Mouse (Mus musculus) adrenal gland, adult 10 weeks (tissue): ENCODE data around the gene Intu. TPM values are rescaled to one million over a fixed set of nuclear protein-coding genes. Genes with fewer than 3 reads are reported as not detected.

Experiments used
- polyA plus RNA-seq: library from polyadenylated mRNA; stranded (reverse); fragments of 350-450 nt; fragmentation: Illumina TruSeq; extraction: RNeasy Lipid Tissue Mini Kit (QIAGEN cat#74804); gene quantifications from one replicate; pipeline ENCODE4 v1.2.3, GENCODE M21; 2014; ENCODE audit warnings: low read depth, low replicate concordance

Gene Intu
- polyA plus RNA-seq = 6.8 TPM

DNA sequence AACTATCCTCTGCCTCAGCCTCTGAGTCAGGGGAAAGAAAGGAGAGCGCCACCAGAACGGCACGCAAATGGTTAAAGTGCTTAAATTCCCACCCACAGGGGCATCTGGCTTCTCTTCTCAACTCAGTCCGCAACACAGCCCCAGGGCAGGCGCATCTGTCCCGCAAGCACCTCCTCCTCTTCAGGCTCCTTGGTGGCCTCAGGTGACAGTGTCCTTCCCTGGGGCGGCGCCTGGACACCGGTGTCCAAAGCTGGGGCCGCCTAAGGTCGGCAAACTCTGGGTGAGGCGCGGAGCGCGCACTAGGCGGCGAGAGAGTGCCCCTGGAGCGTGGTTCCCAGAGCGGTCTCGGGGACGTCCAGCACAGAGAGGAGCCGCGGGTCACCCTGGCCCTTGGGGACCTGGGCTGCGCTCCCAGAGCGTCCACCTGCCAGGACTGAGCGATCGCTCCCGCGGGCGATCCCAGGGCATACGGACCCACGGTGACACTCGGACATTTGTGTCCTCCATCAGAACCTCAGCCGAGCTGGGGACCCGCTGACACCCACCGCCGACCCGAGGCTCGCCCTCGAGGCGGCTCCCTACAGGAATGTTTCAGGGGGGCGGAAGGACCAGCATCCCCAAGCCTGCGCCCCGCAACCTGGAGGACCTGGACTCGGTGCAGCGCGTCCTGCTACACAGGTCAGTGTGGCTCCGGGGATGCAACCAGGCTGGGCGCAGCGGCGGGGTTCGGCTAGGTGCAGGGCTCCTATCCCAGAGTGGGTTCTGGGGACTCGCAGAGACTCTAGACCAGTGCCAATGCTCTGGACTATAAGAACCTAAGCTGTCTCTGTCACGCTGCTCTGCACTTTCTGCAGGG is at the start of gene Intu:
Gene Intu (plus strand): TSS at position 1 of the 856 bp plus-strand sequence.

DNA sequence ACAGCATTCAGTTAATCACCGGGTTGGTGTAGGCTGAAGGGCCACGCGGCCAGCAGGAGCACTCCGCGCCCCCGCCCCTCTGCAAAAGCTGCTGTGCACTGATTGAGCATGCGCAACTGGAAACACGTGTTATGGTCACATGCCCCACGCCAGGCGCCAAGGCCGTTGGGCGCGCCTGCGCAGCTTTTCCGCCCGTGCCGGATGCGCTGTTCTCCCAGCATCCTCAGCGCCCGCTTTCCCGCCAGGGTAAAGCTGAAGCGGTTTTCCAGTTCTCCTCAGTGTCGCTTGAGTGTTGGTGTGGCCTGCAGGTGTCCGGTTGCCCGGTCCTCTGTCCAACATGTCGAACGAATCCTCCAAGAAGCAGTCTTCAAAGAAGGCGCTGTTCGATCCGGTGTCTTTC is 177.6 kb downstream of the Intu start, which contains the start of gene Slc25a31:
Gene Slc25a31 (plus strand): TSS at position 201 of the 400 bp plus-strand sequence.

DNA sequence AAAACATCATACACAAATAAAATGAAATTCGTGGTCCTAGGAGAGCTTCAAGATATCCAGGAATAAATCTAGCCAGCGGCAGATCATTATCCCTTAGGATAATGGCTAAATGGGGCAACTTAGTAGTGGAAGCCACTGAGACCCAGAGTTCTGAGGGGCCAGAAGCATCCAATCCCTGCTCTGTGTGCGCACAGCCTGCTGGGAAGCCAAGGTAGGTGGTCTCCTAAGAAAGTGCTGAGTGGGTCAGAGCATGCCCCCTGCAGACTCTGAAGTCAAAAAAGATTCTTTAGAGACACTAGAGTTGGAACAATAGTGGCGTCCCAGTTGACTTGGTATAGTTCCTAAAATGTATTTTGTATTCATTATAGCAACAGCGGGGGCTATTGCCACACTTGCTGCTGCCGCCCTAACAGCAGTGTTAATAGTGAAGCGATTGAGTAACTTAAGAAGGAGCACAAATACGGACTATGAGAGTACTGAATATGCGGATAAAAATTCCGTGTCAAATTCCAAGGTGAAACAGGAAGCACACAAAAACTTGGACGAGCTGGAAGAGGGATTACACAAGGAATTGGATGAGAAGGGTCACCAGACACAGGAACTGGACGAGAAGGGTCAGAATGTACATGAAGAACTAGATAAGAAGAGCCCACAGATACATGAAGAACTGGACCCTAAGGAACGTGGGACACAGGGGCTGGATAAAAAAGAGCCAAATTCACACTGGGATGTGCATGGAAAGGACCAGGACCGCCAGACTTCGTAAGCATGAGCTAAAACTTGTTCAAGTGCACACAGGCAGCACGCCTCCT is 213.1 kb downstream of the Intu start, which contains the start of gene Hspa4l:
Gene Hspa4l (plus strand): TSS at position 472 of the 812 bp plus-strand sequence.

Other genes starting within 250 kb of the Intu start
- gene Slc25a31, start 177.6 kb downstream of the Intu start, polyA plus RNA-seq = not detected
- 204 TPM for gene Hspa4l, start 213.2 kb downstream of the Intu start, polyA plus RNA-seq